Mouse (Mus musculus): ENCODE data around the gene Gngt1. TPM values are rescaled to one million over a fixed set of nuclear protein-coding genes. Genes with fewer than 3 reads are reported as not detected.

Gngt1 gene
- not detected in 2 replicates for polyA plus RNA-seq (2016; fragmentation: Nextera tagmentation; extraction: Ambion mirVana)

GRCm38 (mm10) chr6:3993492-3993891 is at the start of gene Gngt1:
TSS of gene Gngt1 (plus strand) at chr6:3993792.
- no peak for ATAC-seq (ENCODE audit: insufficient number of reproducible peaks, insufficient read depth, low FRiP score, low TSS enrichment)
- Histone ChIP-seq H3K4me2 (replicated peaks) (no peak within 1 kb of the TSS), H3K36me3 (no peaks in the 10 kb centered on the region), H3K9ac (no peak within 1 kb of the TSS), H3K27me3 (no peaks in the 10 kb centered on the region), H3K9me3 (no peaks in the 10 kb centered on the region), H3K4me3 (no peak within 1 kb of the TSS), H3K4me1 (no peaks in the 10 kb centered on the region), H3K27ac (no peak within 1 kb of the TSS)
- WGBS: 82% methylated on average over 6 of the region's 6 CpGs

GRCm38 (mm10) chr6:3954969-3955368 is 38.6 kb upstream of the Gngt1 start:
- no peaks in the 10 kb centered on the region for H3K27me3 ChIP-seq
- H3K4me2 ChIP-seq (replicated peaks): no peak overlapping the region
- H3K4me3 ChIP-seq: no peak overlapping the region
- no peaks in the 10 kb centered on the region for H3K36me3 ChIP-seq
- WGBS: 34% methylated on average over 4 of the region's 4 CpGs
- no peak overlapping the region for H3K27ac ChIP-seq
- no peaks in the 10 kb centered on the region for H3K9me3 ChIP-seq
- no peaks in the 10 kb centered on the region for H3K4me1 ChIP-seq
- ATAC-seq (ENCODE audit: insufficient number of reproducible peaks, insufficient read depth, low FRiP score, low TSS enrichment): no peak
- H3K9ac ChIP-seq: no peak overlapping the region

GRCm38 (mm10) chr6:3967676-3968626 is 25.6 kb upstream of the Gngt1 start:
- H3K4me1 ChIP-seq: no peaks in the 10 kb centered on the region
- WGBS: 25% methylated on average over 31 of the region's 31 CpGs
- peak overlapping the region; percentile 41 for H3K4me2 ChIP-seq (replicated peaks)
- ATAC-seq (ENCODE audit: insufficient number of reproducible peaks, insufficient read depth, low FRiP score, low TSS enrichment): no peak
- H3K4me3 ChIP-seq: peak overlapping the region; percentile 9; the same call in 1 of the 2 replicates
- no peaks in the 10 kb centered on the region for H3K36me3 ChIP-seq
- no peaks in the 10 kb centered on the region for H3K9me3 ChIP-seq
- no peak overlapping the region for H3K27ac ChIP-seq
- H3K27me3 ChIP-seq: peaks cover 9% of the 10 kb centered on the region
- H3K9ac ChIP-seq: no peak overlapping the region

- Histone ChIP-seq H3K4me1 (no peaks in the 10 kb centered on the region), H3K4me2 (replicated peaks) (no peak overlapping the region), H3K4me3 (no peak overlapping the region), H3K27ac (no peak overlapping the region), H3K9ac (no peak overlapping the region), H3K36me3 (no peaks in the 10 kb centered on the region), H3K9me3 (no peaks in the 10 kb centered on the region), H3K27me3 (no peaks in the 10 kb centered on the region)
- 60% methylated on average over 1 of the region's 1 CpGs for WGBS
- no peak for ATAC-seq (ENCODE audit: insufficient number of reproducible peaks, insufficient read depth, low FRiP score, low TSS enrichment)
These were observed 19.9 kb upstream of the Gngt1 start for GRCm38 (mm10) chr6:3973679-3974078.

GRCm38 (mm10) chr6:3982661-3983284 is 10.8 kb upstream of the Gngt1 start:
- Histone ChIP-seq H3K4me1 (no peaks in the 10 kb centered on the region), H3K27me3 (no peaks in the 10 kb centered on the region), H3K9me3 (no peaks in the 10 kb centered on the region), H3K36me3 (no peaks in the 10 kb centered on the region), H3K27ac (no peak overlapping the region), H3K4me3 (no peak overlapping the region), H3K9ac (no peak overlapping the region), H3K4me2 (replicated peaks) (no peak overlapping the region)
- 80% methylated on average over 5 of the region's 5 CpGs for WGBS
- no peak for ATAC-seq (ENCODE audit: insufficient number of reproducible peaks, insufficient read depth, low FRiP score, low TSS enrichment)

- Histone ChIP-seq H3K36me3 (no peaks in the 10 kb centered on the region), H3K9ac (no peak within 1 kb of the TSS), H3K27me3 (no peaks in the 10 kb centered on the region), H3K4me3 (no peak within 1 kb of the TSS), H3K4me2 (replicated peaks) (no peak within 1 kb of the TSS), H3K27ac (no peak within 1 kb of the TSS), H3K9me3 (no peaks in the 10 kb centered on the region), H3K4me1 (no peaks in the 10 kb centered on the region)
- 79% methylated on average over 3 of the region's 3 CpGs for WGBS
- no peak for ATAC-seq (ENCODE audit: insufficient number of reproducible peaks, insufficient read depth, low FRiP score, low TSS enrichment)
These were observed 4.8 kb upstream of the Gngt1 start, which contains the start of gene Tfpi2 for GRCm38 (mm10) chr6:3988750-3989149. TSS of gene Tfpi2 (minus strand) at chr6:3988919.

- 74% methylated on average over 4 of the region's 4 CpGs for WGBS
- ATAC-seq (ENCODE audit: insufficient number of reproducible peaks, insufficient read depth, low FRiP score, low TSS enrichment): no peak
- no peak overlapping the region for H3K9ac ChIP-seq
These were observed 4.5 kb downstream of the Gngt1 start for GRCm38 (mm10) chr6:3998089-3998488.

GRCm38 (mm10) chr6:3999296-3999695 is 5.7 kb downstream of the Gngt1 start:
- no peak for ATAC-seq (ENCODE audit: insufficient number of reproducible peaks, insufficient read depth, low FRiP score, low TSS enrichment)
- no peak overlapping the region for H3K9ac ChIP-seq
- H3K36me3 ChIP-seq: no peaks in the 10 kb centered on the region
- H3K4me3 ChIP-seq: no peak overlapping the region
- H3K4me1 ChIP-seq: no peaks in the 10 kb centered on the region
- 68% methylated on average over 6 of the region's 6 CpGs for WGBS
- H3K4me2 ChIP-seq (replicated peaks): no peak overlapping the region
- H3K9me3 ChIP-seq: no peaks in the 10 kb centered on the region
- H3K27me3 ChIP-seq: no peaks in the 10 kb centered on the region
- H3K27ac ChIP-seq: no peak overlapping the region

More at GRCm38 (mm10) chr6:3998089-3998488, 4.5 kb downstream of the Gngt1 start:
- no peaks in the 10 kb centered on the region for H3K9me3 ChIP-seq
- no peak overlapping the region for H3K4me3 ChIP-seq
- no peaks in the 10 kb centered on the region for H3K4me1 ChIP-seq
- no peak overlapping the region for H3K4me2 ChIP-seq (replicated peaks)
- H3K27ac ChIP-seq: no peak overlapping the region
- no peaks in the 10 kb centered on the region for H3K27me3 ChIP-seq
- H3K36me3 ChIP-seq: no peaks in the 10 kb centered on the region

GRCm38 (mm10) chr6:4000716-4001115 is 7.1 kb downstream of the Gngt1 start:
- H3K9ac ChIP-seq: no peak overlapping the region
- no peaks in the 10 kb centered on the region for H3K36me3 ChIP-seq
- no peak overlapping the region for H3K4me2 ChIP-seq (replicated peaks)
- H3K9me3 ChIP-seq: no peaks in the 10 kb centered on the region
- no peaks in the 10 kb centered on the region for H3K4me1 ChIP-seq
- no peaks in the 10 kb centered on the region for H3K27me3 ChIP-seq
- no peak overlapping the region for H3K27ac ChIP-seq
- ATAC-seq (ENCODE audit: insufficient number of reproducible peaks, insufficient read depth, low FRiP score, low TSS enrichment): no peak
- H3K4me3 ChIP-seq: no peak overlapping the region
- 73% methylated on average over 3 of the region's 3 CpGs for WGBS

GRCm38 (mm10) chr6:4003445-4003844 is 9.9 kb downstream of the Gngt1 start:
- Histone ChIP-seq H3K4me1 (no peaks in the 10 kb centered on the region), H3K4me3 (peak overlapping the region; percentile 42), H3K4me2 (replicated peaks) (peak overlapping the region; percentile 61), H3K9ac (no peak overlapping the region; the same call in 1 of the 2 replicates), H3K27me3 (no peaks in the 10 kb centered on the region), H3K9me3 (no peaks in the 10 kb centered on the region), H3K27ac (no peak overlapping the region), H3K36me3 (no peaks in the 10 kb centered on the region)
- 35% methylated on average over 4 of the region's 4 CpGs for WGBS
- no peak for ATAC-seq (ENCODE audit: insufficient number of reproducible peaks, insufficient read depth, low FRiP score, low TSS enrichment)

- 2% methylated on average over 19 of the region's 19 CpGs for WGBS
- H3K4me2 ChIP-seq (replicated peaks): peak within 1 kb of the TSS; percentile 61
- H3K4me3 ChIP-seq: peak within 1 kb of the TSS; percentile 42
- no peaks in the 10 kb centered on the region for H3K9me3 ChIP-seq
- no peaks in the 10 kb centered on the region for H3K27me3 ChIP-seq
- no peaks in the 10 kb centered on the region for H3K36me3 ChIP-seq
- peak within 1 kb of the TSS; percentile 61; the same call in 1 of the 2 replicates for H3K27ac ChIP-seq
- no peaks in the 10 kb centered on the region for H3K4me1 ChIP-seq
- ATAC-seq (ENCODE audit: insufficient number of reproducible peaks, insufficient read depth, low FRiP score, low TSS enrichment): peak; percentile 77
- H3K9ac ChIP-seq: peak within 1 kb of the TSS; percentile 60
These were observed 10.3 kb downstream of the Gngt1 start, which contains the start of gene Gng11 for GRCm38 (mm10) chr6:4003890-4004306. TSS of gene Gng11 (plus strand) at chr6:4003904.
